Mouse (Mus musculus): ENCODE data around the gene Dppa4. TPM values are rescaled to one million over a fixed set of nuclear protein-coding genes. Genes with fewer than 3 reads are reported as not detected.
"Not testable (repeated sequence)": the region's sequence is repeated elsewhere in the genome, so short reads cannot be mapped to it uniquely, and the experiment has no call there.

Dppa4 gene
- polyA plus RNA-seq, 1 experiment from 2014 or later = not detected

GRCm38 (mm10) chr16:48303983-48304382, 20.4 kb downstream of the Dppa4 start:
- H3K4me2 ChIP-seq (ENCODE audit: low read length) = no peak overlapping the region
- H3K9me3 ChIP-seq (ENCODE audit: control insufficient read depth, low read length) = no peaks in the 10 kb centered on the region
- no peak overlapping the region for H3K9ac ChIP-seq (ENCODE audit: low read length)
- WGBS = 50% methylated on average over 3 of the region's 3 CpGs
- H3K4me3 ChIP-seq (ENCODE audit: control insufficient read depth in 1 of 2, insufficient read depth in 1 of 2, low read depth in 1 of 2, low read length in 2 of 2) = no peak overlapping the region
- no peaks in the 10 kb centered on the region for H3K36me3 ChIP-seq (ENCODE audit: control insufficient read depth, insufficient read depth, low read length)
- no peaks in the 10 kb centered on the region for H3K27me3 ChIP-seq (ENCODE audit: control insufficient read depth, insufficient read depth, low read length)
- H3K4me1 ChIP-seq (ENCODE audit: control insufficient read depth in 2 of 2, insufficient read depth in 2 of 2, low read length in 2 of 2) = no peaks in the 10 kb centered on the region; a peak in 1 of 4 replicates
- no peak overlapping the region for H3K27ac ChIP-seq (replicated peaks in 1 of 2; ENCODE audit: control insufficient read depth in 1 of 2, insufficient read depth in 1 of 2, low read depth in 2 of 2, low read length in 2 of 2)
- ATAC-seq (ENCODE audit: insufficient number of reproducible peaks, insufficient read depth, low FRiP score, low read depth) = no peak

GRCm38 (mm10) chr16:48308916-48309315, 25.4 kb downstream of the Dppa4 start:
- not testable (repeated sequence) for H3K9ac ChIP-seq (ENCODE audit: low read length); H3K4me3 ChIP-seq (ENCODE audit: control insufficient read depth in 1 of 2, insufficient read depth in 1 of 2, low read depth in 1 of 2, low read length in 2 of 2); H3K4me1 ChIP-seq (ENCODE audit: control insufficient read depth in 2 of 2, insufficient read depth in 2 of 2, low read length in 2 of 2); H3K9me3 ChIP-seq (ENCODE audit: control insufficient read depth, low read length); H3K27ac ChIP-seq (replicated peaks in 1 of 2; ENCODE audit: control insufficient read depth in 1 of 2, insufficient read depth in 1 of 2, low read depth in 2 of 2, low read length in 2 of 2); H3K36me3 ChIP-seq (ENCODE audit: control insufficient read depth, insufficient read depth, low read length); ATAC-seq (ENCODE audit: insufficient number of reproducible peaks, insufficient read depth, low FRiP score, low read depth); H3K27me3 ChIP-seq (ENCODE audit: control insufficient read depth, insufficient read depth, low read length); H3K4me2 ChIP-seq (ENCODE audit: low read length)
- WGBS = 91% methylated on average over 10 of the region's 10 CpGs

- H3K4me1 ChIP-seq (ENCODE audit: control insufficient read depth in 2 of 2, insufficient read depth in 2 of 2, low read length in 2 of 2) = no peaks in the 10 kb centered on the region
- H3K9ac ChIP-seq (ENCODE audit: low read length) = no peak overlapping the region
- WGBS = 80% methylated on average over 12 of the region's 12 CpGs
- H3K4me3 ChIP-seq (ENCODE audit: control insufficient read depth in 1 of 2, insufficient read depth in 1 of 2, low read depth in 1 of 2, low read length in 2 of 2) = no peak overlapping the region
- H3K36me3 ChIP-seq (ENCODE audit: control insufficient read depth, insufficient read depth, low read length) = no peaks in the 10 kb centered on the region
- H3K9me3 ChIP-seq (ENCODE audit: control insufficient read depth, low read length) = no peaks in the 10 kb centered on the region
- no peaks in the 10 kb centered on the region for H3K27me3 ChIP-seq (ENCODE audit: control insufficient read depth, insufficient read depth, low read length)
- no peak overlapping the region for H3K4me2 ChIP-seq (ENCODE audit: low read length)
- H3K27ac ChIP-seq (replicated peaks in 1 of 2; ENCODE audit: control insufficient read depth in 1 of 2, insufficient read depth in 1 of 2, low read depth in 2 of 2, low read length in 2 of 2) = no peak overlapping the region
- no peak for ATAC-seq (ENCODE audit: insufficient number of reproducible peaks, insufficient read depth, low FRiP score, low read depth)
Observed at GRCm38 (mm10) chr16:48309912-48310630, 26.5 kb downstream of the Dppa4 start.

GRCm38 (mm10) chr16:48315294-48315693, 31.8 kb downstream of the Dppa4 start:
- H3K4me2 ChIP-seq (ENCODE audit: low read length) = no peak overlapping the region
- H3K27me3 ChIP-seq (ENCODE audit: control insufficient read depth, insufficient read depth, low read length) = no peaks in the 10 kb centered on the region
- H3K9ac ChIP-seq (ENCODE audit: low read length) = no peak overlapping the region
- no peak overlapping the region for H3K27ac ChIP-seq (replicated peaks in 1 of 2; ENCODE audit: control insufficient read depth in 1 of 2, insufficient read depth in 1 of 2, low read depth in 2 of 2, low read length in 2 of 2)
- WGBS = 81% methylated on average over 3 of the region's 3 CpGs
- ATAC-seq (ENCODE audit: insufficient number of reproducible peaks, insufficient read depth, low FRiP score, low read depth) = no peak
- H3K4me3 ChIP-seq (ENCODE audit: control insufficient read depth in 1 of 2, insufficient read depth in 1 of 2, low read depth in 1 of 2, low read length in 2 of 2) = no peak overlapping the region
- no peaks in the 10 kb centered on the region for H3K36me3 ChIP-seq (ENCODE audit: control insufficient read depth, insufficient read depth, low read length)
- no peaks in the 10 kb centered on the region for H3K9me3 ChIP-seq (ENCODE audit: control insufficient read depth, low read length)
- no peaks in the 10 kb centered on the region for H3K4me1 ChIP-seq (ENCODE audit: control insufficient read depth in 2 of 2, insufficient read depth in 2 of 2, low read length in 2 of 2)

- WGBS = 90% methylated on average over 6 of the region's 6 CpGs
- Histone ChIP-seq H3K9ac (ENCODE audit: low read length) (no peak overlapping the region), H3K4me3 (ENCODE audit: control insufficient read depth in 1 of 2, insufficient read depth in 1 of 2, low read depth in 1 of 2, low read length in 2 of 2) (no peak overlapping the region), H3K36me3 (ENCODE audit: control insufficient read depth, insufficient read depth, low read length) (no peaks in the 10 kb centered on the region), H3K27ac (replicated peaks in 1 of 2; ENCODE audit: control insufficient read depth in 1 of 2, insufficient read depth in 1 of 2, low read depth in 2 of 2, low read length in 2 of 2) (no peak overlapping the region), H3K9me3 (ENCODE audit: control insufficient read depth, low read length) (no peaks in the 10 kb centered on the region), H3K27me3 (ENCODE audit: control insufficient read depth, insufficient read depth, low read length) (no peaks in the 10 kb centered on the region), H3K4me1 (ENCODE audit: control insufficient read depth in 2 of 2, insufficient read depth in 2 of 2, low read length in 2 of 2) (no peaks in the 10 kb centered on the region), H3K4me2 (ENCODE audit: low read length) (no peak overlapping the region)
- ATAC-seq (ENCODE audit: insufficient number of reproducible peaks, insufficient read depth, low FRiP score, low read depth) = no peak
Observed at GRCm38 (mm10) chr16:48320781-48321180, 37.2 kb downstream of the Dppa4 start.

GRCm38 (mm10) chr16:48323133-48323532, 39.6 kb downstream of the Dppa4 start:
- no peaks in the 10 kb centered on the region for H3K9me3 ChIP-seq (ENCODE audit: control insufficient read depth, low read length)
- H3K4me1 ChIP-seq (ENCODE audit: control insufficient read depth in 2 of 2, insufficient read depth in 2 of 2, low read length in 2 of 2) = no peaks in the 10 kb centered on the region
- WGBS = 64% methylated on average over 6 of the region's 6 CpGs
- no peak overlapping the region for H3K9ac ChIP-seq (ENCODE audit: low read length)
- no peak for ATAC-seq (ENCODE audit: insufficient number of reproducible peaks, insufficient read depth, low FRiP score, low read depth)
- H3K4me2 ChIP-seq (ENCODE audit: low read length) = no peak overlapping the region
- no peak overlapping the region for H3K27ac ChIP-seq (replicated peaks in 1 of 2; ENCODE audit: control insufficient read depth in 1 of 2, insufficient read depth in 1 of 2, low read depth in 2 of 2, low read length in 2 of 2)
- H3K36me3 ChIP-seq (ENCODE audit: control insufficient read depth, insufficient read depth, low read length) = no peaks in the 10 kb centered on the region
- H3K4me3 ChIP-seq (ENCODE audit: control insufficient read depth in 1 of 2, insufficient read depth in 1 of 2, low read depth in 1 of 2, low read length in 2 of 2) = no peak overlapping the region
- no peaks in the 10 kb centered on the region for H3K27me3 ChIP-seq (ENCODE audit: control insufficient read depth, insufficient read depth, low read length)

GRCm38 (mm10) chr16:48323602-48324345, 40.2 kb downstream of the Dppa4 start:
- no peaks in the 10 kb centered on the region for H3K4me1 ChIP-seq (ENCODE audit: control insufficient read depth in 2 of 2, insufficient read depth in 2 of 2, low read length in 2 of 2)
- no peak overlapping the region for H3K4me3 ChIP-seq (ENCODE audit: control insufficient read depth in 1 of 2, insufficient read depth in 1 of 2, low read depth in 1 of 2, low read length in 2 of 2)
- H3K27me3 ChIP-seq (ENCODE audit: control insufficient read depth, insufficient read depth, low read length) = no peaks in the 10 kb centered on the region
- no peak overlapping the region for H3K27ac ChIP-seq (replicated peaks in 1 of 2; ENCODE audit: control insufficient read depth in 1 of 2, insufficient read depth in 1 of 2, low read depth in 2 of 2, low read length in 2 of 2)
- no peak for ATAC-seq (ENCODE audit: insufficient number of reproducible peaks, insufficient read depth, low FRiP score, low read depth)
- no peaks in the 10 kb centered on the region for H3K36me3 ChIP-seq (ENCODE audit: control insufficient read depth, insufficient read depth, low read length)
- H3K9ac ChIP-seq (ENCODE audit: low read length) = no peak overlapping the region
- 84% methylated on average over 8 of the region's 8 CpGs for WGBS
- H3K9me3 ChIP-seq (ENCODE audit: control insufficient read depth, low read length) = no peaks in the 10 kb centered on the region
- no peak overlapping the region for H3K4me2 ChIP-seq (ENCODE audit: low read length)

Measured in heart, embryonic 14.5 days (tissue).